Mouse (Mus musculus) olfactory bulb, adult 2 months (tissue): ENCODE data around the gene Mapk11. TPM values are rescaled to one million over a fixed set of nuclear protein-coding genes. Genes with fewer than 3 reads are reported as not detected.

Source experiments
- H3K27ac ChIP-seq: fragments of 200-500 bp; 2 replicates; pipeline ENCODE4 v1.5.1; 2012; ENCODE audit warnings: low read depth, low read length; ENCODE audit not compliant: insufficient read depth
- H3K4me1 ChIP-seq: fragments of 200-500 bp; 2 replicates; pipeline ENCODE4 v1.6.1; 2012; ENCODE audit warnings: low read length; ENCODE audit not compliant: control insufficient read depth, insufficient read depth
- H3K4me3 ChIP-seq: fragments of 200-500 bp; 2 replicates; pipeline ENCODE4 v1.5.1; 2012; ENCODE audit warnings: mild to moderate bottlenecking, low read depth, low read length, moderate library complexity; ENCODE audit not compliant: insufficient read depth
- CTCF ChIP-seq: fragments of 200-500 bp; IDR thresholded peaks from 2 replicates; pipeline ENCODE4 v1.5.1; 2012; ENCODE audit warnings: low read depth, mild to moderate bottlenecking, low read length, moderate library complexity; ENCODE audit not compliant: insufficient read depth
- POLR2A ChIP-seq: fragments of 200-500 bp; IDR thresholded peaks from 2 replicates; pipeline ENCODE4 v1.6.1; 2012; ENCODE audit warnings: mild to moderate bottlenecking, low read depth, low read length, moderate library complexity; ENCODE audit not compliant: insufficient read depth
- WGBS: fragments of 180-500 bp; shearing (Covaris S2); methylation state at CpG from one replicate; pipeline ENCODE4 v1.1.7; 2018; 5-methylcytosine and 5-hydroxymethylcytosine counted together
- polyA plus RNA-seq: library from polyadenylated mRNA; stranded (reverse); fragments of >200 nt; gene quantifications from 2 replicates; pipeline ENCODE4 v1.2.4, GENCODE M21; 2012; ENCODE audit warnings: low replicate concordance; ENCODE audit not compliant: missing spikeins, insufficient read depth, insufficient read length

Mapk11 gene
- polyA plus RNA-seq, 1 experiment, result not detected

DNA sequence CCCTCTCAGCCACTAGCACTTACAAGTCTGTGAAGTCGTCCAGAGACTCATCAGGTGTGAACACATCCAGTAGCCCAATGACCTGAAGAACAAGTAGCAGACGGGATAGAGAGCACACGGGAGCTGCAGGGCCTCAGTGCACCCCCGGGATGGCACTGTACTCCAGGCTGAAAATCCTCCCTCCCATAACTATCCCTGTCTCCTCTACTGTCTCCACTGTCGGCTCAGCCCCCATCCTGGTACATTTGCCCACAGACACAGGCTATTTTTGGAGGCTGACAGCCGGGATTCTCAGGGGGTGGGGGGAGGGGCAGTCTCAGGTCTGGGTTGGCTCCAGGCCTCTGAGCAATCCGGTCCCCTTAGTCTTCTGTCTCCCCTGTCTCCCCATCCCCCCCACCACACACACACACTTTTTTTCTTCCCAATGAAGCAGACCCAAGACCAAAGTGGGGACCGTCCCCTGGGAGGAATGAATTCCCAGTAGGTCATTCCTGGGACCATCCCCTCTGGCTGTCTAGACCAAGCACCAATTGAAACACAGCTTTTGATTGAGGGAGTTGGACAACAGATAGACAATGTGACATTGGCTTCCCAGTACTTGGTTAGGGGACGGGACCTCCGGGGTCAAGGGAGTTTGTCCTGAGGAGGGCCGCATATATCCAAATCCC, 11.9 kb downstream of the Mapk11 start:
- peaks cover 27% of the 10 kb centered on the region for H3K4me1 ChIP-seq
- no peak overlapping the region for H3K27ac ChIP-seq
- no peak overlapping the region for H3K4me3 ChIP-seq
- TF ChIP-seq CTCF, result no peak
- TF ChIP-seq POLR2A, result no peak
- 62% methylated on average over 11 of the region's 11 CpGs for WGBS

DNA sequence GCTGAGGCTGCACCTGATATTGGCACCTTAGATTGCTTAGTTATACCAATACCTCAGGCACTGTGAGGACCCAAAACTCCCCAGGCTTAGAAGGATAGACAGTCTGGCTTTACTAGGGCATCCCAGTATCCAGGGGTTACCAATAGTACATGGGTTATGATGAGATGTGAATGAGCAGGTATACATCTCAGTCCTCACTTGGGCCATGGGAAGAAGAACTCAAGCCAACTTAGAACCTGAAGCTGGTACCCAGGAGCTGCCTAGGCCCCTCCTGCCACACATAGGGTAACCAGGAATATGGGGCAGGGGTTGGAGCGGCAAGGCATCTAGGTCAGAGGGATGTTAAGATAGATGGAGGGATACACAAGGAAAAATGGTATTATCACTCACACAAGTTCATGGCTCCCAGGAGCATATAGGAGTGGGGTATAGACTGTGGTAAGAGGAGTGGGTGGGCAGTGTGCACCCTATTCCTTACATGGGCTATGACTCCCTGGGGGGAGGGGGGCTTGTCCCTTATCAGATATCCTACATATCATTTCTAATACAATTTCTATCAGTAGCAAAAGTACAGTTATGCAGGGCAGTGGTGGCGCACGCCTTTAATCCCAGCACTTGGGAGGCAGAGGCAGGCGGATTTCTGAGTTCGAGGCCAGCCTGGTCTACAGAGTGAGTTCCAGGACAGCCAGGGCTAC, 12.8 kb downstream of the Mapk11 start:
- H3K4me1 ChIP-seq, result peaks cover 27% of the 10 kb centered on the region
- 97% methylated on average over 5 of the region's 5 CpGs for WGBS
- TF ChIP-seq POLR2A (no peak), CTCF (no peak)
- no peak overlapping the region for H3K27ac ChIP-seq
- H3K4me3 ChIP-seq, result no peak overlapping the region

DNA sequence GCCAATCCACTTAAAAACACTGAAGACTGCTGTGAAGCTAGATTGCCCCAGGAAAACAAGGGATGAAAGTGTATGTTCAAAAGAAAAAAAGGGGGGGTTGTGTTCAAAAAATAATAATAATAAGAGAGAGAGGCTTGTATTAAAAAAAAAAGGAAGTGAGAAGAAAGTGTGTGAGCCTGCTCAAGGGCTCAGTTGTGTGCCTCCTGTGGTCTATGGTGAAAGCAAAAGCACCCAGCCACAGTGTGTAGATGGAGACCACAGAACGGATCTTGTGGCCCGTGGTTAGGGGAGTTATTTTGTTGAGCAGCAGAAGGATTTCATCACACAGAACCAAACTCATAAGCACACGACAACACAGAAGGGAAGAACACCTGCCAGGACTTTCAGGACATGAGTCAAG, 18.1 kb downstream of the Mapk11 start:
- H3K4me1 ChIP-seq, result peaks cover 16% of the 10 kb centered on the region
- H3K27ac ChIP-seq, result no peak overlapping the region
- H3K4me3 ChIP-seq, result no peak overlapping the region
- TF ChIP-seq POLR2A (no peak), CTCF (no peak)
- WGBS, result 82% methylated on average over 3 of the region's 3 CpGs

DNA sequence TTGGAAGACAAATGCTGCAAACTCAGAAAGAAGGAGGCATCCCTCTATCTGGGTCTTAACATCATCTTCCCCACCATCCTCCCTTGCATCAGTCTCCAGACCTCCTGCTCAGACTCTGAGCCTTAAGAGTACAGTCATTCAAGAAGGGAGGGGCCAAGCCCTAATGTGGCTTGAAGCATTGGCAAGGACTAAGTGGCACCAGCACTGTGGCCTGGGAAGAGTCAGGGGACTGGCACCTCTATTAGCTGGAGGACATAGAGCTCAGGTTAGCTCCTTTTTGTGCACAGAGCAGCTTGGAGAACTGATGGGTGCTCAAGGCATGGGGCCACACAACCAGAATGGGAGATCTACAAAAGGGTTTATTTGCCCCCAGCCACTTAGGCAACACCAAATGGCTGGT, 19.2 kb downstream of the Mapk11 start:
- peaks cover 16% of the 10 kb centered on the region for H3K4me1 ChIP-seq
- no peak overlapping the region for H3K27ac ChIP-seq
- no peak overlapping the region for H3K4me3 ChIP-seq
- TF ChIP-seq CTCF, result no peak
- no peak for TF ChIP-seq POLR2A

DNA sequence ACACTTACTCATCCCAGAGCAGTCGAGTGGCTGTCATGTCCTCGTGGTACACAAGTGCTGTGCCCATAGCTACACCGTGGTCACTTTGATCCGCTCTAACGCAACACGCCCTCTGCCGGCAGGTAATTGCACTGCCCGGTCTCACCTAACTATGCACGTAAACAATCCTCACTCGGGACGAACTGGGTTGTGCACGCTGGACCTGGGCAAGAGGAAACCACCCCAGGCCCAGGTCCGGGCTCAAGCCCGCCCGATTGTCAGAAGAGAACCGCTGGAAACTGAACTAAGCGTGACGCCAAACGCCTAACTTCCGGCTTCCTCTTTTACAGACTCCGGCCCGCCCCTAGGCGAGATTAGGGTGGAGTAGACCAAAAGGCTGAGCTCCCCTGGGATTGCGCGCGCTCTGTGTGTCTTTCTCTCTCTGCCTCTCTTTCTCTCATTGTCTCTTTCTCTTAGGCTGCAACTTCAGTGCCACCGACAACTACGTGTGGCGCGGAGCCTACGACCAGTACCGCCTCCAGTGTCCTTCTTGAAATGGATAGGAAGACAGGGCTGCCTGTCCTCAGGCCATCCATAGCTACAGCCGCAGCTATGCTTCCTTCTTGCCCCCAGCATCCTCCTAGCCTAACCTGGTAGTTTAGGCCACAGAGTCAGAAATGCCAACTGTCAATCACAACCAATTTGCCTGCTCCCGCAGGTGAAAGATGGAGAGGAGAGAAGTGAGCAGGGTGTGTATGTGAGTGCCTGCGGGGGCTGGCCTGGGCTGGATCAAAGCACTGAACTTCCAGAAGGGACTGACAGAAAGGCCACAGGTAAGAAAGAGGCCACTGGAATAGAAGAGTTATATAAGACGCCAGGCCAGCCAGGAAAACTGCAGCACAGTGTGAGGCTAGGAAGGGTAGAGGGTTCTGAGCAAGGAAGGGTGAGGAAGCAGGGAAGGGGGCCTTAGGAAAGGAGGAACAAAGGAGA, 20.8 kb downstream of the Mapk11 start, which contains the start of gene Hdac10:
Gene Hdac10, minus strand, starts transcription at position 319 of the 969 bp plus-strand sequence.
- H3K4me3 ChIP-seq, result peak within 1 kb of the TSS; percentile 83
- TF ChIP-seq POLR2A, result peak; percentile 40; the same call in 1 of the 2 replicates
- TF ChIP-seq CTCF, result peak; percentile 98
- peaks cover 21% of the 10 kb centered on the region for H3K4me1 ChIP-seq
- WGBS, result 3% methylated on average over 36 of the region's 36 CpGs
- peak within 1 kb of the TSS; percentile 63 for H3K27ac ChIP-seq

DNA sequence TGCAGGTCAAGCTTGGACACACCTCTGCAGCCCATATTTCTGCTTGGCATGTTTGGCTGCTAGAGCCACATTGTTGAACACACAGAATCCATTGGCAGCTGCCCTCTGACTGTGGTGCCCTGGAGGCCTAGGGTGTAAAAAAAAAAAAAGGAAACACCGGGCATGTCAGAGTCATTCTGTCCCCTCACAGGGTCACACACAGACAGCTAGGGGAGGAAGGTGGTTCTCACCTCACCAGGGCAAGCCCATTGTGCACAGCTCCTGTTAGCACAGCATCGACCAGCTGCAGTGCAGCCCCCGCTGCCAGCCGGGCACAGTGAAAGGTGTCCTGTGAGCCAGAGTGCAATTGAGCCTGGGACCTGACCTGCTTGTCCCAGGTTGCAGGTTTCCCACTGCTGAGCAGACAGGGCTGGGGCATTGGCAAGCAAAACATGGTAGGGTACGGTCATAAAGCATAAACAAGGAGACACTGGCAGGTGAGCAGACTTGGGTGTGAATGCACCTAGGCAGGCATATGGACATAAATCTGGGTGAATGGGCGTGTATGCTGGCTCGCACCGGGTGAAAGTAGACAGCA, 22.0 kb downstream of the Mapk11 start:
- no peak for TF ChIP-seq CTCF
- no peak for TF ChIP-seq POLR2A
- H3K4me3 ChIP-seq, result peak overlapping the region; percentile 83; the same call in 1 of the 2 replicates
- peaks cover 27% of the 10 kb centered on the region for H3K4me1 ChIP-seq
- WGBS, result 71% methylated on average over 8 of the region's 8 CpGs
- no peak overlapping the region for H3K27ac ChIP-seq

DNA sequence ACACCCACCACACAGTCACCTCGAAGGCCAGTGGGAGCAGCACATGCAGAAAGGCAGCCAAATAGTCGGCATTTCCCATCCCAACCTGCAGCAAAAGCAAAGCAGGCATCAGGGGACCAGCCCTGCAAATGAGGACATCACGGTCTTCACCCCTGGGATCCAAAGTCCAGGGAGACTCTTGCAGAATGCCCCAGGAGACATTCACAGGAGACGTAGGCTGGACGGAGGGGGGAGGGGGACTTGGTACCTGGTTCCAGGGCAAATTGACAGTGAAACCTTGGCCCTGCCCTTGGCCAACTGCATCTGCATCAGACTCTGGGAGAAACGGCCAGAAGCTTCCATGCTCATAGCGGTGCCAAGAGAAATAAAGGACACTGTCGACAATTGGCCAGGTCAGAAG, 22.8 kb downstream of the Mapk11 start:
- H3K27ac ChIP-seq, result no peak overlapping the region
- H3K4me3 ChIP-seq, result no peak overlapping the region
- 89% methylated on average over 8 of the region's 8 CpGs for WGBS
- TF ChIP-seq CTCF (no peak), POLR2A (no peak)
- H3K4me1 ChIP-seq, result peaks cover 35% of the 10 kb centered on the region

DNA sequence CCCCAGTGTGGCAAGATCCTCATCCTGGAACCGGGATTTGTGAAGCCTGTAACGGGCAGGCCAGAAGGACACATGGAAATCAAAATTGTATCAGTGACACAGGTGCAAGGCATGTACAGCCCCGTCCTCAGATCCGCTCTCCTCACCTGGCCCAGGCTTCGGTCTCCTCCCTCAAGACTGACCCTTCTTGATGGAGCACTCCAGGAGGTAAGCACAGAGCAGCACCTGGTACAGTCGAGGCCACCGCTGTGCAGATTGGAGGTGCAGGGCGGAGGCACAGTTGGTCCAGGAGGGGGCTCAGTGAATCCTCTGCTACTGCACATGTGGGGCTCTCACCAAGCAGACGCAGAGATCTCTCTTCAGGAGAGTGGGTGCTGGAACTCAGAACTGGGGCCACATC, 24.1 kb downstream of the Mapk11 start:
- H3K27ac ChIP-seq, result no peak overlapping the region
- no peak overlapping the region for H3K4me3 ChIP-seq
- H3K4me1 ChIP-seq, result peaks cover 36% of the 10 kb centered on the region
- TF ChIP-seq CTCF, result no peak
- no peak for TF ChIP-seq POLR2A
- WGBS, result 96% methylated on average over 9 of the region's 9 CpGs
